Mouse (Mus musculus) limb, embryonic 14.5 days (tissue): Measurements from ENCODE around the gene Rgs6. TPM values are rescaled to one million over a fixed set of nuclear protein-coding genes. Genes with fewer than 3 reads are reported as not detected.

Experiments used
- ATAC-seq: fragments of 200-750 bp; cut with Nextera tagmentation; 2 replicates; pipeline ENCODE4 v1.8.0; 2017; ENCODE audit warnings: low read depth, moderate number of reproducible peaks, moderate TSS enrichment; ENCODE audit not compliant: low FRiP score
- DNase-seq: peaks from one replicate; pipeline ENCODE4 v3.0.0-alpha.2; 2015; ENCODE audit warnings: low spot score
- H3K27ac ChIP-seq: fragments of 300-500 bp; sonication (generic); replicated peaks from 2 replicates; pipeline ENCODE4 v1.5.1; 2014; ENCODE audit warnings: low read depth, mild to moderate bottlenecking, low read length, moderate library complexity, mixed read lengths
- H3K27me3 ChIP-seq: fragments of 300-500 bp; sonication (generic); 2 replicates; pipeline ENCODE4 v1.6.1; 2014; ENCODE audit warnings: low read length, mixed read lengths; ENCODE audit not compliant: control insufficient read depth, insufficient read depth
- H3K36me3 ChIP-seq: fragments of 300-500 bp; sonication (generic); 2 replicates; pipeline ENCODE4 v1.6.1; 2014; ENCODE audit warnings: mild to moderate bottlenecking, low read length, moderate library complexity, mixed read lengths; ENCODE audit not compliant: control insufficient read depth, insufficient read depth
- H3K4me1 ChIP-seq: fragments of 300-500 bp; sonication (generic); 2 replicates; pipeline ENCODE4 v1.6.1; 2014; ENCODE audit warnings: antibody characterized with exemption, low read length, mixed read lengths; ENCODE audit not compliant: control insufficient read depth, insufficient read depth
- H3K4me2 ChIP-seq: fragments of 300-500 bp; sonication (generic); replicated peaks from 2 replicates; pipeline ENCODE4 v1.6.1; 2014; ENCODE audit warnings: low read depth, mild to moderate bottlenecking, low read length, moderate library complexity; ENCODE audit not compliant: severe bottlenecking
- H3K4me3 ChIP-seq: fragments of 300-500 bp; sonication (generic); replicated peaks from 2 replicates; pipeline ENCODE4 v1.5.1; 2014; ENCODE audit warnings: low read length
- H3K9ac ChIP-seq: fragments of 300-500 bp; sonication (generic); 2 replicates; pipeline ENCODE4 v1.6.1; 2014; ENCODE audit warnings: mild to moderate bottlenecking, low read depth, low read length, moderate library complexity; ENCODE audit not compliant: severe bottlenecking
- H3K9me3 ChIP-seq: fragments of 300-500 bp; sonication (generic); 2 replicates; pipeline ENCODE4 v1.6.1; 2016; ENCODE audit warnings: low read length; ENCODE audit not compliant: control insufficient read depth
- POLR2A ChIP-seq: fragments of 200-500 bp; IDR thresholded peaks from 2 replicates; pipeline ENCODE4 v1.8.0; 2012; ENCODE audit warnings: inconsistent platforms, mild to moderate bottlenecking, moderate library complexity, borderline replicate concordance; ENCODE audit not compliant: insufficient read depth, insufficient read length; ENCODE audit errors: extremely low read depth
- WGBS: fragments of 180-500 bp; shearing (Covaris S2); extraction: QIAGEN DNeasy Blood & Tissue Kit; methylation state at CpG from one replicate; pipeline ENCODE4 v1.1.7; 2014; 5-methylcytosine and 5-hydroxymethylcytosine counted together
- polyA plus RNA-seq, 2 experiments: library from polyadenylated mRNA; depleted of rRNA in 1 of 2; stranded (reverse) in 1 of 2; unstranded in 1 of 2; fragments of >200 nt; fragmentation: Nextera tagmentation in 1 of 2; extraction: Ambion mirVana in 1 of 2; gene quantifications; 2 replicates each; pipeline versions ENCODE4 v1.2.1 to v1.2.3; 2012 to 2014

Gene Rgs6
- polyA plus RNA-seq, 2 experiments = 1.2 to 1.5 TPM

GRCm38 (mm10) chr12:83050514-83050913, 462.4 kb downstream of the Rgs6 start:
- DNase-seq (no peak), ATAC-seq (no peak)
- no peaks in the 10 kb centered on the region for H3K4me1 ChIP-seq
- no peak overlapping the region for H3K4me2 ChIP-seq
- no peak overlapping the region for H3K4me3 ChIP-seq
- H3K27ac ChIP-seq = no peak overlapping the region
- H3K27me3 ChIP-seq = no peaks in the 10 kb centered on the region
- WGBS = 82% methylated on average over 8 of the region's 8 CpGs
- H3K9ac ChIP-seq = no peak overlapping the region
- no peak for TF ChIP-seq POLR2A
- no peaks in the 10 kb centered on the region for H3K36me3 ChIP-seq
- 0 out of 2 replicates have a peak, but pooled peaks cover 7% of the 10 kb centered on the region for H3K9me3 ChIP-seq

DNA sequence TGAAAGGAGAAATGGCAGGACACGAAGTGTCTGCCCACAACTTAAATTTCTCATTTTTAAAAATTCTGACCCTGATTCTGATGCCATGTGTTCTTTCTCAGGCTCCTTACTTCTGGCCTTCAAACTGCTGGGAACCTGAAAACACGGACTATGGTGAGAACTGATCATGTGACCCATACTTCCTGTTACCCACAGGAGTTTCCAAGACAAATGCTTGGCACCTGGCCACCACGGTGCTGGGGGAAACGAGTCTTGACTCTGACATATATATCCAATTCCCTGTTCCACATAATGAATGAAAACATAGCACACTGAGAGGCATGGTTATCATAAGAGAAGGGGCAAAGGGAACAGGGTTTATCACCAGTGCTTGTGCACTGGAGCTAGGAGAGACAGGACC, 464.3 kb downstream of the Rgs6 start:
- WGBS = 59% methylated on average over 4 of the region's 4 CpGs
- no peak for ATAC-seq
- Histone ChIP-seq H3K4me2 (no peak overlapping the region), H3K27me3 (no peaks in the 10 kb centered on the region), H3K4me3 (no peak overlapping the region), H3K36me3 (no peaks in the 10 kb centered on the region), H3K4me1 (no peaks in the 10 kb centered on the region), H3K9me3 (0 out of 2 replicates have a peak, but pooled peaks cover 7% of the 10 kb centered on the region), H3K27ac (no peak overlapping the region), H3K9ac (no peak overlapping the region)
- DNase-seq = no peak
- TF ChIP-seq POLR2A = no peak

DNA sequence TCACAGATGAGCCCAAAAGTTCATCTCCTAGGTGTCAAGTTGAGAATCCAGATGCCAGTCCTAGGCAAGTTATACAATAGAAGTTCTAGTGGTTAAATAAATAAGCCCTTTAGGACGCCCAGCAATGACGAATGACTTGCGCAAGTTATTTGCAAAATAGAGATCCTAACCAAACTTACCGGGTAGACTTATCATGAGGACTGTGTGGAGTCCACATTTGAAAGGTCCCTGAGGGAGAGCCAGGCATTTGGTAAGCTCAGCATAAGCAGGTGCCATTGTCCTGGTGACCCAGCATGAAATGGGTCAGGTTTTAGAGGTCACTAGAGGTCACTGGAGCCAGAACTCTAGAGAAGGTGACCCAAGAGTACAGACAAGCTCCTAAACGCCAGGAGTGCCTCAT, 467.6 kb downstream of the Rgs6 start:
- H3K4me1 ChIP-seq = no peaks in the 10 kb centered on the region
- H3K4me3 ChIP-seq = no peak overlapping the region
- 0 out of 2 replicates have a peak, but pooled peaks cover 7% of the 10 kb centered on the region for H3K9me3 ChIP-seq
- H3K27me3 ChIP-seq = no peaks in the 10 kb centered on the region
- ATAC-seq (no peak), DNase-seq (no peak)
- H3K9ac ChIP-seq = no peak overlapping the region
- H3K36me3 ChIP-seq = no peaks in the 10 kb centered on the region
- TF ChIP-seq POLR2A = no peak
- no peak overlapping the region for H3K27ac ChIP-seq
- 86% methylated on average over 5 of the region's 5 CpGs for WGBS
- no peak overlapping the region for H3K4me2 ChIP-seq

DNA sequence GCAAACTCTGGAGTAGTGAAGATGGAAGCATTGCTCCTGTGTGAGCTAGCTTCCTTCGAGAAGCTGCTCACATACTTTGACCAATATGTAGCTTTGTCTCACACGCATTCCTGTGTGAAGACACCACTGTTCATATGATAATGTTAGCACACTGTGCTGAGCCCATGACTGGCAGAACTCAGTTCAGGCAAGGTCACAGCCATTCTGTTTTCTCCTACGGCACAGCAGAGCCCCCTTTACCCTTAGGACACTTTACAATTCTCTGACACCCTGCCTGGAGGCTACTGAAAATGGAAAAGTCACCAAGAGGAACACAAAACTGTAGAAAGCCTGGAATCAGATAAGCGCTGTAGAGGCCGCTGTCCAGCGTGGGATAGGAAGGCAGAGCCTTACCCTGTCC, 478.3 kb downstream of the Rgs6 start:
- Histone ChIP-seq H3K9ac (no peak overlapping the region), H3K27ac (no peak overlapping the region), H3K36me3 (no peaks in the 10 kb centered on the region), H3K4me2 (no peak overlapping the region), H3K27me3 (no peaks in the 10 kb centered on the region), H3K4me1 (peaks cover 5% of the 10 kb centered on the region), H3K9me3 (no peaks in the 10 kb centered on the region), H3K4me3 (no peak overlapping the region)
- WGBS = 83% methylated on average over 6 of the region's 6 CpGs
- ATAC-seq = no peak
- TF ChIP-seq POLR2A = no peak
- DNase-seq = no peak

- H3K4me3 ChIP-seq = no peak overlapping the region
- no peak overlapping the region for H3K4me2 ChIP-seq
- H3K27me3 ChIP-seq = no peaks in the 10 kb centered on the region
- H3K9me3 ChIP-seq = no peaks in the 10 kb centered on the region
- DNase-seq (no peak), ATAC-seq (no peak)
- no peaks in the 10 kb centered on the region for H3K36me3 ChIP-seq
- no peak overlapping the region for H3K27ac ChIP-seq
- 20% methylated on average over 5 of the region's 5 CpGs for WGBS
- peaks cover 17% of the 10 kb centered on the region for H3K4me1 ChIP-seq
- no peak for TF ChIP-seq POLR2A
- no peak overlapping the region for H3K9ac ChIP-seq
These were observed 482.8 kb downstream of the Rgs6 start for GRCm38 (mm10) chr12:83070848-83071247.
